8 mouse cellular contexts compared by ENCODE assay signal in the genomic region with DNA sequence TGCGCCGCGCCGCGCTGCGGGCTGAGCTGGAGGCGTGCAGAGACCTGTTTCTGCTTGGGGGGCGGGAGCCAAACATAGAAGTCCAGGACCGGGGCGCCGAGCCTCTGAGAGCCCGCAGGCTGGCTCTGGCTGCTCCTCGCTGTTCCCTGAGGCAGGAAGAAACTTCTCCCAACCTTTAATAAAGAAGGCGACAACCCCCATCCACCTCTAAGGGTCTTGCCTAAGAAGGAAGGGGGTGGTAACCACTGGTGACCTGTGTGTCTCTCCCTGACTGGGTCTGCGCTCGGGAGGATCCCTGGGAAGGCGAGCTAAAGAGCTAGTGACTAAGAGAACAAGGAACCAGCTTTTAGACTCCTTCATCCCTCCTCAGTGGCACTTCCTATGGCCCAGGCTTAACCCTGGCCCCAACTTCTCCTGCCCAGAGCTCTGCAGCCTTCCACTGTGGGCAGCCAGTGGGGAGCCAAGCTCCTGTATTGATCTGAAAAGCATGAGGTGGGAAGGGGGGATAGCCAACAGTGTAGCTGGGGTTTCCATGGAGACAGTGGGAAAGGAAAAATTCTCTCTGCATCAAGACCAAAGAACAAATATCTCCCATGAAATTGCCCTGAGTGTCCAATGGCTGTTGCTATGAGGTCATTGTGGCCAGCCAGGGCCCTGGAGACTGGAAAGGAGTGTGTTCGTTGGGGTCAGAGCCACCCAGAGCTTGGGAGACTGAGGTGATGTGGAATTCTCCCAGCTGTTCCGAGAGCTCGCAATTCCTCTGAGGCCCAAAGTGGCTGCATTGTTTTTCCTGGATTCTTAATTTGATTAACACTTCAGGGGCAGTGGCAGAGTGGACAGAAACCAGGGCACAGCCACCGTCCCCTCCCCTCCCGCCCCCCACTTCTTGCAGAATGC. TPM values are rescaled to one million over a fixed set of nuclear protein-coding genes. Genes with fewer than 3 reads are reported as not detected.
DNase-seq lines count a peak whose midpoint lies in the region; ATAC-seq and TF ChIP-seq lines count a peak whose summit lies in the region.

No protein-coding gene starts in this region.

- DNase-seq in frontal cortex, postnatal 36 days (ENCODE audit: low spot score in 2 of 2) = peak; percentile 37 to 46
- DNase-seq in frontal cortex, postnatal 10 days (ENCODE audit: low spot score in 2 of 2) = no peak
- DNase-seq in forebrain, postnatal 0 days = peak; percentile 55
- peak; percentile 50 for DNase-seq in stomach, postnatal 0 days (ENCODE audit: low spot score)
- no peak for DNase-seq in adipocyte (ENCODE audit: low spot score)
- no peak for DNase-seq in kidney, postnatal 14 days

- peak overlapping the region; percentile 85 for H3K4me2 ChIP-seq in forebrain, postnatal 0 days (ENCODE audit: low read depth)
- peak overlapping the region; percentile 87 for H3K4me2 ChIP-seq in lung, embryonic 16.5 days (ENCODE audit: low read depth, low read length)
- H3K4me2 ChIP-seq in stomach, postnatal 0 days (replicated peaks; ENCODE audit: low read depth) = peak overlapping the region; percentile 82

- H3K27me3 ChIP-seq in C2C12 (ENCODE audit: control insufficient read depth, insufficient read depth, insufficient read length) = peaks cover 9% of the 10 kb centered on the region
- H3K27me3 ChIP-seq in forebrain, postnatal 0 days (ENCODE audit: insufficient read depth, low read length) = peaks cover 22% of the 10 kb centered on the region
- peaks cover 71% of the 10 kb centered on the region for H3K27me3 ChIP-seq in lung, embryonic 16.5 days (ENCODE audit: control insufficient read depth, insufficient read depth, low read depth, low read length)
- H3K27me3 ChIP-seq in stomach, postnatal 0 days (ENCODE audit: control insufficient read depth, insufficient read depth, low read length) = peaks cover 7% of the 10 kb centered on the region; the same call in 1 of the 2 replicates

- ATAC-seq in forebrain, postnatal 0 days = peak; percentile 58
- ATAC-seq in lung, embryonic 16.5 days (ENCODE audit: low read depth) = no peak
- no peak for ATAC-seq in stomach, postnatal 0 days (ENCODE audit: low FRiP score, low TSS enrichment)

- peak overlapping the region; percentile 6 for H3K4me3 ChIP-seq in C2C12 (ENCODE audit: insufficient read depth, poor library complexity, severe bottlenecking)
- peak overlapping the region; percentile 56 for H3K4me3 ChIP-seq in forebrain, postnatal 0 days (ENCODE audit: low read depth, low read length)
- peak overlapping the region; percentile 56 for H3K4me3 ChIP-seq in lung, embryonic 16.5 days (ENCODE audit: low read length)
- H3K4me3 ChIP-seq in stomach, postnatal 0 days (ENCODE audit: low read depth, low read length) = peak overlapping the region; percentile 64

- peaks cover 13% of the 10 kb centered on the region; the same call in 1 of the 2 replicates for H3K4me1 ChIP-seq in forebrain, postnatal 0 days (ENCODE audit: insufficient read depth)
- H3K4me1 ChIP-seq in lung, embryonic 16.5 days (replicated peaks; ENCODE audit: control insufficient read depth, insufficient read depth, low read length) = peaks cover 25% of the 10 kb centered on the region
- peaks cover 3% of the 10 kb centered on the region; the same call in 1 of the 2 replicates for H3K4me1 ChIP-seq in stomach, postnatal 0 days (replicated peaks; ENCODE audit: control insufficient read depth, insufficient read depth)

- WGBS in forebrain, postnatal 0 days = 5% methylated on average over 22 of the region's 22 CpGs
- WGBS in lung, embryonic 16.5 days = 2% methylated on average over 22 of the region's 22 CpGs
- 10% methylated on average over 22 of the region's 22 CpGs for WGBS in stomach, postnatal 0 days

- no peak overlapping the region for H3ac ChIP-seq in C2C12 (ENCODE audit: control insufficient read depth, insufficient read length, low read depth)

- no peaks in the 10 kb centered on the region for H3K79me3 ChIP-seq in C2C12 (ENCODE audit: low read depth)

- peak overlapping the region; percentile 56 for H3K9ac ChIP-seq in forebrain, postnatal 0 days
- H3K9ac ChIP-seq in lung, embryonic 16.5 days (ENCODE audit: low read length) = no peak overlapping the region; the same call in 1 of the 2 replicates
- H3K9ac ChIP-seq in stomach, postnatal 0 days (ENCODE audit: low read length) = peak overlapping the region; percentile 82

- no peaks in the 10 kb centered on the region for H3K36me3 ChIP-seq in C2C12 (ENCODE audit: control insufficient read depth, insufficient read depth)
- H3K36me3 ChIP-seq in forebrain, postnatal 0 days (ENCODE audit: insufficient read depth) = no peaks in the 10 kb centered on the region
- H3K36me3 ChIP-seq in lung, embryonic 16.5 days (ENCODE audit: control insufficient read depth, insufficient read depth, low read length) = no peaks in the 10 kb centered on the region
- H3K36me3 ChIP-seq in stomach, postnatal 0 days (ENCODE audit: control insufficient read depth, insufficient read depth, low read length) = no peaks in the 10 kb centered on the region

- no peaks in the 10 kb centered on the region for H3K9me3 ChIP-seq in forebrain, postnatal 0 days (ENCODE audit: low read length)
- no peaks in the 10 kb centered on the region for H3K9me3 ChIP-seq in lung, embryonic 16.5 days (ENCODE audit: control insufficient read depth, low read length)
- no peaks in the 10 kb centered on the region for H3K9me3 ChIP-seq in stomach, postnatal 0 days (ENCODE audit: control insufficient read depth, low read length)

- H3K79me2 ChIP-seq in C2C12 (ENCODE audit: control insufficient read depth, insufficient read depth) = no peaks in the 10 kb centered on the region

- no peak overlapping the region for H3K27ac ChIP-seq in forebrain, postnatal 0 days (ENCODE audit: low read depth, low read length)
- H3K27ac ChIP-seq in lung, embryonic 16.5 days (ENCODE audit: low read length) = no peak overlapping the region
- H3K27ac ChIP-seq in stomach, postnatal 0 days (replicated peaks) = peak overlapping the region; percentile 91

- TF ChIP-seq CTCF in C2C12 (IDR thresholded peaks at IDR 0.05; ENCODE audit: control insufficient read depth, insufficient read depth, insufficient read length) = no peak
- TF ChIP-seq CTCF in forebrain, postnatal 0 days (IDR thresholded peaks at IDR 0.05; ENCODE audit: low read depth) = no peak
- no peak for TF ChIP-seq CTCF in stomach, postnatal 0 days (IDR thresholded peaks at IDR 0.05; ENCODE audit: low read depth)

- no peak for TF ChIP-seq EP300 in stomach, postnatal 0 days (optimal IDR thresholded peaks at IDR 0.05)

TF ChIP-seq in C2C12, 6 proteins besides CTCF, POLR2A, EP300 and RAD21:
- TF ChIP-seq CEBPB (IDR thresholded peaks at IDR 0.05; ENCODE audit: low read depth) (no peak), MAX (IDR thresholded peaks at IDR 0.05) (no peak), MYOG (IDR thresholded peaks at IDR 0.05; ENCODE audit: control insufficient read depth, extremely low read depth, insufficient read length) (no peak), MYOD1 (IDR thresholded peaks at IDR 0.05; ENCODE audit: control insufficient read depth, insufficient read length, low read depth) (no peak), FOSL1 (IDR thresholded peaks at IDR 0.05; ENCODE audit: insufficient read depth, low read length, poor library complexity, severe bottlenecking) (no peak), USF1 (IDR thresholded peaks at IDR 0.05; ENCODE audit: low read depth) (no peak)

RNA-seq across cellular contexts. Expression of gene Wnt4, which starts 1.1 kb away (rescaled TPM):
- 3.3 TPM for polyA plus RNA-seq in C2C12 (2012; fragmentation: generic; extraction: Trizol)
- 4.5 and 6.1 TPM in 2 replicates for total RNA-seq in forebrain, postnatal 0 days (2014; rRNA removed)
- polyA plus RNA-seq in forebrain, postnatal 0 days (2015; fragmentation: Nextera tagmentation; extraction: Ambion mirVana) = 3.1 and 4.6 TPM in 2 replicates
- 0.48 and 0.62 TPM in 2 replicates for polyA plus RNA-seq in lung, embryonic 16.5 days (2015; fragmentation: Nextera tagmentation; extraction: Ambion mirVana)
- polyA plus RNA-seq in stomach, postnatal 0 days (2015; fragmentation: Nextera tagmentation; extraction: Ambion mirVana) = 45.3 and 59.7 TPM in 2 replicates

Comparison
In these comparisons a context has a peak if more than half of its experiments do, and no peak if none do; other contexts are left out.
1. DNase-seq: peak in frontal cortex, postnatal 36 days (2 of 2), forebrain, postnatal 0 days (single experiment) and stomach, postnatal 0 days (single experiment); none in frontal cortex, postnatal 10 days (0 of 2), adipocyte (single experiment) and kidney, postnatal 14 days (single experiment).
2. H3K4me3 ChIP-seq: peak in every context shown above with its lines; median percentile 64 in stomach, postnatal 0 days; 56 in forebrain, postnatal 0 days; 56 in lung, embryonic 16.5 days; 6 in C2C12.
3. Peak in every context shown above with its lines, with median percentiles within 50 percentile points of each other: H3K4me2 ChIP-seq.